Mouse (Mus musculus): ENCODE measurements around the gene Lrrk1.
"Not testable (repeated sequence)": the region's sequence is repeated elsewhere in the genome, so short reads cannot be mapped to it uniquely, and the experiment has no call there.

The Lrrk1 gene

GRCm38 (mm10) chr7:66190385-66190784 is 197.8 kb downstream of the Lrrk1 start:
- DNase-seq (ENCODE audit: low spot score in 2 of 2), result not testable (repeated sequence)

- no peak for DNase-seq (ENCODE audit: low spot score in 2 of 2)
Measured at GRCm38 (mm10) chr7:66187581-66188231, 200.4 kb downstream of the Lrrk1 start.

GRCm38 (mm10) chr7:66185370-66185769 is 202.8 kb downstream of the Lrrk1 start:
- DNase-seq (ENCODE audit: low spot score in 2 of 2), result no peak

- no peak for DNase-seq (ENCODE audit: low spot score in 2 of 2)
Measured at GRCm38 (mm10) chr7:66184026-66184425, 204.1 kb downstream of the Lrrk1 start.

GRCm38 (mm10) chr7:66183404-66183803 is 204.7 kb downstream of the Lrrk1 start:
- no peak for DNase-seq (ENCODE audit: low spot score in 2 of 2)

GRCm38 (mm10) chr7:66182075-66182715 is 206.0 kb downstream of the Lrrk1 start:
- no peak for DNase-seq (ENCODE audit: low spot score in 2 of 2)

GRCm38 (mm10) chr7:66180711-66181365 is 207.3 kb downstream of the Lrrk1 start:
- no peak for DNase-seq (ENCODE audit: low spot score in 2 of 2)

GRCm38 (mm10) chr7:66180260-66180659 is 207.9 kb downstream of the Lrrk1 start:
- no peak for DNase-seq (ENCODE audit: low spot score in 2 of 2)

- DNase-seq (ENCODE audit: low spot score in 2 of 2), result no peak
Measured at GRCm38 (mm10) chr7:66179711-66180110, 208.4 kb downstream of the Lrrk1 start.

- DNase-seq (ENCODE audit: low spot score in 2 of 2), result peak; percentile 70 to 83
Measured at GRCm38 (mm10) chr7:66179120-66179581, 209.0 kb downstream of the Lrrk1 start.

- no peak for DNase-seq (ENCODE audit: low spot score in 2 of 2)
Measured at GRCm38 (mm10) chr7:66178101-66178500, 210.0 kb downstream of the Lrrk1 start.

GRCm38 (mm10) chr7:66176929-66177328 is 211.2 kb downstream of the Lrrk1 start:
- DNase-seq (ENCODE audit: low spot score in 2 of 2), result no peak

All from right cerebral cortex, postnatal 10 days (tissue).